Mouse (Mus musculus) right cerebral cortex, postnatal 4 days (tissue): Measurements from ENCODE around the gene Syn3.
"Not testable (repeated sequence)": the region's sequence is repeated elsewhere in the genome, so short reads cannot be mapped to it uniquely, and the experiment has no call there.

Experiments
- DNase-seq: peaks from one replicate; pipeline ENCODE4 v3.0.0-alpha.2; 2022

The Syn3 gene

GRCm38 (mm10) chr10:86026807-86027206 is 471.9 kb downstream of the Syn3 start:
- not testable (repeated sequence) for DNase-seq

- DNase-seq: no peak
Measured at GRCm38 (mm10) chr10:86026354-86026753, 472.3 kb downstream of the Syn3 start.

- DNase-seq: no peak
Measured at GRCm38 (mm10) chr10:86025906-86026305, 472.8 kb downstream of the Syn3 start.

- no peak for DNase-seq
Measured at GRCm38 (mm10) chr10:86023149-86023548, 475.5 kb downstream of the Syn3 start.

- no peak for DNase-seq
Measured at GRCm38 (mm10) chr10:86022474-86022816, 476.3 kb downstream of the Syn3 start.

- peak; percentile 93 for DNase-seq
Measured at GRCm38 (mm10) chr10:86021749-86022473, 476.8 kb downstream of the Syn3 start, which contains the start of gene Fbxo7. TSS of gene Fbxo7 (plus strand) at chr10:86021972.

GRCm38 (mm10) chr10:86021408-86021748 is 477.3 kb downstream of the Syn3 start:
- DNase-seq: no peak

GRCm38 (mm10) chr10:86018813-86019212 is 479.9 kb downstream of the Syn3 start:
- no peak for DNase-seq

GRCm38 (mm10) chr10:86017781-86018180 is 480.9 kb downstream of the Syn3 start:
- no peak for DNase-seq

GRCm38 (mm10) chr10:86011781-86012180 is 486.9 kb downstream of the Syn3 start, which contains the start of gene Bpifc:
TSS of gene Bpifc (minus strand) at chr10:86011895.
- no peak for DNase-seq

- DNase-seq: no peak
Measured at GRCm38 (mm10) chr10:86011172-86011571, 487.5 kb downstream of the Syn3 start.

GRCm38 (mm10) chr10:86010636-86011035 is 488.1 kb downstream of the Syn3 start:
- DNase-seq: no peak

- no peak for DNase-seq
Measured at GRCm38 (mm10) chr10:86009688-86010087, 489.0 kb downstream of the Syn3 start.

GRCm38 (mm10) chr10:86006455-86006854 is 492.2 kb downstream of the Syn3 start:
- DNase-seq: no peak
